Mouse (Mus musculus) left cerebral cortex, postnatal 4 days (tissue): ENCODE measurements around the gene Sec61a1. TPM values are rescaled to one million over a fixed set of nuclear protein-coding genes. Genes with fewer than 3 reads are reported as not detected.
A peak's percentile ranks its signal among the peaks of the same experiment; 100 is the strongest.

Experiments used
- DNase-seq: peaks from one replicate; pipeline ENCODE4 v3.0.0-alpha.2; 2022
- intact Hi-C: fragments of 180-260 bp; cut with DNase I; formaldehyde crosslinking; loops from one replicate; pipeline ENCODE4 v1.15.1; 2025
- total RNA-seq, 2 experiments: library from RNA; stranded (reverse); gene quantifications; 2 replicates each; pipeline ENCODE4 v1.2.3; 2021

The Sec61a1 gene
- total RNA-seq, result 100 to 1,000 TPM; 130 to 133 TPM

DNA sequence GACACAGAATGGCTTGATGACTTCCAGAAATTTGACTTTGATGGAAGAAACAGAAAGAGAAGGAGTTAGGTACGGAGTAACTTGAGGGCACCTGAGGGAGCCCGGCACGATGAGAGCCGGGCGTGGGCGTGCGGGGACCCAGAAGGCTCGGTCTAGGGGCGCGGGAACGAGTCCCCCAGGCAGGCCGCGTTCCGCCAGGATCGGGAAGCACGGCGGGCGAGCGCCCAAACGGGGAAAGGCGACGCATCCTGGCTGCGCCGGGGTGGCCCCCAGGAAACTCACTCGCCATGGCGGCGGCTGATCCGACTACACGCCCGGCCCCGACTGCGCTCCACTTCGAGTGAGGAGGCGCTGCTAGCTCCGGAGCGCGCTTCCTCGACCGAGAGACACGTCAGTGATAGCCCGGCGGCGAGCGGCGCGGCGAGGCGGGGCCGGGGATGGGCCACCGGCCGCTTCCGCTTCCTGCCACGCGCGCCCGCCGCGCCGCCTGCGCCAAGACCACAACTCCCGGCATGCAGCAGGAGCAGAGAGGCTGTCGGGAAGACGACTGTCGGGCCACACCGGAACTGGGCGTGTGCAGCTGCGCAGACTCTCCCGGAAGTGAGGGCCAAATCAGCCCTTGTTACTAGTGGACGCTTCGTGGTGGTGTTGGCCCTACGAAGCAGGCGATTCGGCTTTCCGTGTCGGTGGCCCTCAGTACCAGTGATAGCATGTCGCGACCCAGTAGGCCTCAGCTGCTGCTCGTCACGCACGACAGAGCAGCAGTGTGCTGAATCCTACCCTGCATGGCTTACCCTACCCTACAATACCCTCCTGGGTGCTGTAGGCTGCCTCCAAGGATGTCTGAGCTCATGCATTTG is at the start of gene Sec61a1:
Gene Sec61a1, minus strand, starts transcription at position 502 of the 860 bp plus-strand sequence.
- intact Hi-C loops, result no loop called here
- peak; percentile 96 for DNase-seq

DNA sequence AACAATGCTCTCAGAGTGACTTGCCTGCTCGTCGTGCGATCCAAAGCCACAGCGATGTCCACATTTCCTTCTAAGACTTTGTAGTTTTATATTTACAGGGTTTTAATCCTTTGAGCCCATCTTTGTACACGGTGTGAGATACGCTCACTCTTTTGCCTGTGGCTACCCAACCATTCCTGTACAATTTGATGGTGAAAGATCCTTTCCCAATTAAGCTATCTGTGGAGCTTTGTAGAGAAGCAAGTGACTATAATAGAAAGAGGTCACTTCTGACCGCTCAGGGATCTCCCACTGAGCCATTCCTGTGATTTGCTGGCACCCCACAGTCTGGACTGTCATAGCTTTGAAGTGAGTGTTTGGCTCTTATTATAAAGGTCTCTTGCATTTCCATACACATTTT is 48.0 kb upstream of the Sec61a1 start:
- DNase-seq, result no peak
- intact Hi-C loops, result loop anchor here (10.0 kb wide), 1 partner anchor 168 kb away; no protein-coding TSS in a partner anchor

DNA sequence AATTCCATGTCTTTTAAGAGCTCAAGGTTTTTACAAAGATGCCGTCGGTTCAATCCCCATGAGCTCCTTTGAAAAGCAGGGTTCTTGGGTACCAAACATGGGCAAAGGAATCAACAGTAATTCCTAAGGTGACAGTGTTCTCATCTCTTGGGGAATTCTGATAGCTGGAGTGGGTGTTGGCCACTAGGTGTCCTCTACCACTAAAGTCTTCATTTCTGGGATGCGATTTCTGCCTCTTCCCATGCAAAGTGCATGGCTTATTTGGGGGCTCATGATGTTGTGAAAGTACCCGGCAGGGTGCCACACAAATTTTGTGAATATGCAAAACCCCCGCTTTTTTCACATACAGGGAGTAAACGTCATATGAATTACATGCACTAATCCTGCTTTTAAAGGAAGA is 46.3 kb upstream of the Sec61a1 start:
- intact Hi-C loops, result loop anchor here (10.0 kb wide), 1 partner anchor 170 kb away; no protein-coding TSS in a partner anchor
- peak; percentile 18 for DNase-seq

DNA sequence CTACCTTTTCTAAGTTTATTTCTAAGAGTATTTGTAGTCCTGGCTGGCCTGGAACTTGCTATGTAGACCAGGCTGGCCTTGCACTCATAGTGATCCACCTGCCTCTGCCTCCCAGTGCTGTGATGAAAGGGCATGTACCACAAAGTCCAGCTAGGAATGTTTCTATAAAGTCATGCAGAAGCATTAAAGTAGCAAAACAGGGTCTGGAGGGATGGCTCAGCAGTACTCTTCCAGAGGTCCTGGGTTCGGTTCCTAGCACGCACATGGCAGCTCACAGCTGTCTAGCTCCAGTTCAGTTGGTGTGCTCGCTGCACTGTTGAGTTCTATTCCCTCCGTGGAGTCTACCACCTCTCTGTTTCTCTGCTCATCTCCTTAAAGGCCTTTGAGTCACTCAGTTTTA is 41.5 kb upstream of the Sec61a1 start:
- intact Hi-C loops, result loop anchor here (10.0 kb wide), 1 partner anchor 175 kb away; no protein-coding TSS in a partner anchor
- DNase-seq, result no peak

DNA sequence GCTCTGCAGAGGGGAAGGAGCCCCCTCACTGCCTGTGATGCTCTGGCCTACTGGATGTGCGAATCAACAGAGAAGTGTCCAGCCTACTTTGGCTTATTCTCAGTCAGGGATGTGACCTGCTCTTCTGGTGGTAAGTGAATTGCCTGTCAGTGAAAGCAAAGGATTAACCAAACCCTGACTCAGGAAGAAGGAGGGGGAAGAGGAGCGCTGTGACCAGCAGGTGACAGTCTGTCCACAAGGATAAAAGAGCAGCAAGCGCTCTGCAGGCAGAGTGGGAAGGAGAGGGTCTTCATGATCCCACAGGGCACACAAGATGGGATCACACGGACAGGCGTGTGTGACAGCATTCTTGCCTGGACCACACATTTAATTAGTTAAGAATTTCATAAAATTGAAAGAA is 41.0 kb upstream of the Sec61a1 start:
- intact Hi-C loops, result loop anchor here (5.0 to 10.0 kb wide), 2 partner anchors 175 to 273 kb away; no protein-coding TSS in a partner anchor
- peak; percentile 17 for DNase-seq

DNA sequence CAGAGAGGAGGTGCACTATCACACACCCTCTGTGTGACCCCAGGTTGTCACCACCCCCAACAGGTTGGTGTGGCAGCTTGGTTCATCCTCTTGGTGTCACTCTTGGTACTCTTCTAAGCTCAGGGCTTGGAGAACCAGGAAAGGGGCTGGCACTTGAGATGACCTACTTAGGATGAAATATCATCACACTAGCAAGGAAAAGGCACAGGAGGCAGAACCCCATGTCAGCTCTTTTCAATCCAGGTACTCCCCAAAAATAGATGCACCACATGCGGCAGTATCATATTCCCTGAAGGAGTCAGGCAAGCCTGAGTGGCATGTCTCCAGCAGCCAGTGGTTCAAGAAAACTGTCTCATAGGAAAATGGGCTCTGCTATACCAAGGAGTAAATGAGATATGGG is 39.4 kb upstream of the Sec61a1 start:
- DNase-seq, result no peak
- intact Hi-C loops, result loop anchor here (5.0 kb wide), 1 partner anchor 274 kb away; no protein-coding TSS in a partner anchor

DNA sequence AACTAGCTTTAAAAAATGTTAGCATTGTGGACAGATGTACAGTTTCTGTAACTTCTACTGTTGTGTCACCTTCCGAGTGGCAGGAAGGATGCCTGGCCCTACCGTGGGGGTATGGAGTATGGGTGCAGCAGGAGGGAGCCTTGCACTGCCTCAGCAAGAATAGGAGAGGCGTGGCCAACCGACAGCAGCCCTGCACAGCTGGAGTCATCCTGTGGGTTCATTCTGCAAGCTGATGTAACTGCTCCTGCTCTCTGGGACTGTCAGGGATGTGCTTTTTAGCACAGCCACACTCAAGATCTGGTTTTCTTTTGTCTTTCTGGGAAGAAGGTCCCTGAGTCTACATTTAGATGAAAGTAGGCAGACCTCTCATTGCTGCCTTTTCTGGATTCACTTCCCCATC is 38.8 kb upstream of the Sec61a1 start:
- intact Hi-C loops, result loop anchor here (5.0 kb wide), 1 partner anchor 275 kb away; no protein-coding TSS in a partner anchor
- no peak for DNase-seq

DNA sequence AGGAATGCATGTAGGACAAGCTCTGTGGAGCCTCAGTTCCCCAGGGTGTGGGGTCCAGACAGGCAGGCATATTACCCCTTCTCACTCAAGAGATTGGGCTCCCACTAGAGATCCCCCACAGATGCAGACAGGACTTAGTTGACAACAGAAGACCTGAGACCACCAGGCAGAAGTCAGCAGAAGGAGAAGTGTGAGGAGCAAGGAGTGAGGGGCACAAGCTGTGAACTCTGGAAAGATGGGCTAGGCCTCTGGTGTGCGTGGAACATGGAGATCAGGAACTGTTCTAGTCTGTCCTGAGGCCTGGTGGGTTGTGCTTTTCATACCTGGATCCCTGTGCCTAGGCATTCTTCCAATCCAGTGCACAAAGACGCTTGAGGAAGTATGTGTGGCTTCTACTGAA is 31.2 kb upstream of the Sec61a1 start:
- intact Hi-C loops, result no loop called here
- no peak for DNase-seq

DNA sequence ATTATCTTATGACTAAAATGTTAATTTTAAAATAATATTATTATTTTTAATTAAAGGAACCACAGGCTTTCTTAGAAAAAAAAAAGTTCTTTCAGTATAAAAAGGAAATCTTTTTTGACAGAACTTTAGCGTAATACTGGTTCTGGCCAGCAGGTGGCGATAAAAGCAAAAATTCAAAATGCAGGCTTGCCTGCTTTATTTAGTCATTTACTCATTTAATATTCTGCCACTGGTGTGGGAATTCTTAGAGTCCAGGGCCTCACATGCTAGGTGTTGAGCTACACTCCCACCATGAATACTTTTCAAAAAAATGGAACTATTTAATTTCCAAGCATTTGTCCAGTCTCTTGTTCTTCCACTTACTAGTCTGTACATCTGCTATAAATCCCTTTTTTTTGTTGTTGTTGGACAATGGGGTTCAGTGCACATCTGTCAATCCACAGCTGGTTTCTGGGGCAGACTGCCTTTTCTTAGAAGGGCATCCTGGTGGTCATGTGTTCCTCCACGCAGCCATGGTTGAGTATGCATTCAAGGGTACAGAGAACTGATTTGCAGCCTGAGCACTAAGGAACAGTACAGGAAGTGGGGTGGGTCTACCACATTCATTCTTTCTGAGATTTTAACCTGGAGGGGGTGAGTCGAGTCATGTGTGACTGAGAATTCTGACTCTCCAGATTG is 30.6 kb upstream of the Sec61a1 start:
- intact Hi-C loops, result no loop called here
- peak; percentile 61 for DNase-seq

DNA sequence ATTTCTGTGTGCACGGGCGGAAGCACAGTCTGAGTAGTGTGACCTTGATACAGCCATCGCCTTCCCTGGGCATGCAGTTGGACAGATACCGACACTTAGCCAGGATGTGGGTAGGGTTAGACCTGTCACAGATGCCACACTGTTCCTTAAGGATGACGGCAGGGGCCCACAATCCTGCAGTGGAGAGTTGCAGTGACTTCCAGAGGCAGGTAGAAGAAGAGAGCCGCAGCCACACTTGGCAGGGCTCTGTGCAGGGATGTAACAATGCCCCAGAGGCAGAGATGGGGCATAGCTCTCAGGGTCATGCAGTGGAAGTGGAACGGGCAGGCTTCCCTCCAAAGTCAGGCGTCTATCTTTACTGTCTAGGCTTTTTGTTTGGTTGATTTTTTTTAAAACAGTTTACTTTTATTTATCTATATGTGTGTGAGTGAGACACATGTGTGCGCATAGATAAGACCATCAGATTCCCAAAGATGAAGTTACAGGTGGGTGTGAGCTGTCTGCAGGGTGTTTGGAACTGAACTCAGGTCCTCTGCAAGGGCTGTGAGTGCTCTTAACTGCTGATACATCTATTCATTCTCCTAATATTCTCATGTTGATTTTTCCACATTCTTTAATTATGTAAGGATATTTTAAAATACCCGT is 29.8 kb upstream of the Sec61a1 start:
- intact Hi-C loops, result no loop called here

DNA sequence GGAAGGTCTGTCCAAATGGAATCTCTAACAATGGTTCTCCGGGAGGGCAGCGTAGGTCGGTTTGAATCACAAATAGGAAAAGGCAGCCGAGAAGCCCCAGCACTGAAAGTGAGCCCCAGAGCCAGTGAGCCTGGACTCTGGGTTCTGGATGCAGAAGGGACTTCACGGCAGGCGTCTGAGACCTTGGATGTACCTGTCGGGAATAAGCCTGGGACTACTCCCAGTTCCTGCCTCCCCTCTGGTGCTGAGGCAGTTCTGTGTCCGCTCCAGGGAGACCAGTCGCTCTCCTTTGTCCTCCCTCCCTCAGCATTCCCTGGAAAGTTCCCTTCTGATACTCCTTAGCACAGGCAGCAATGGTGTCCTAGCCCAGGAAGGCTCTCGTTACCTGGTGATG is 26.7 kb upstream of the Sec61a1 start:
- intact Hi-C loops, result no loop called here
- no peak for DNase-seq

More for the DNA sequence above, 29.8 kb upstream of the Sec61a1 start:
- no peak for DNase-seq

DNA sequence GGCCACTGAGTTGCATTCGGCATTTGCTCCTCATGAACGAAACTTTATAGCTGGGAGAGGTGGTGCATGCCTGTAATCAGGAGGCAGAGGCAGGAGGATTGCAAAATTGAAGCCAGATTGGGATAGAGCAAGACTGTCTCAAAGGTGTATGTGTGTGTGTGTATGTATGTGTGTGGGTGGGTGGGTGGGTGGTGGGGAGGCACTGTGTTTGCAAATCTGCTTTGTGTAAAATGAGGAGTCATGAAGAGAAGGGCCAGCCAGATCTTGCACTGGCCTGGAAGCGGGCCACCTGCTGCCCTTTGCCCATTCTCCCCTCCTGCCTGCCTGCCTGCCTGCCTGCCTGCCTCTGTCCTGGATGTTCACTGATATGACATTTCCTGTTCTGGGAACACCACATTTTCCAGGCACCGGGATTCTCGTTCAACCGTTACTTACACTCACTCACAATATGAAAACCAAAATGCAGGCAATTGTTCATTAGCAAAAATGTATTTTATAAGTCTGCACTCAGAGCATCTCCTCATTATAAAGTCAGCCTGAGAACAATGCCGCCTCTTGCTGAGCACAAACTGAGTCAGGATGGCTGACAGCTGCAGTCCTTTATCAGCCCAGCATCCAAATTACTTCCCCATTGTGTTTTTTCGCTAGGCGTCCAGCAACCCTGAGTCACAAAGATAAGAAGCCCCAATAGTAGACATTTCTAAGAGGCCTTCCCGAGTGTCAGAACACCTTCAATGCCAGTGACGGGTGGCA is 26.1 kb upstream of the Sec61a1 start:
- intact Hi-C loops, result no loop called here
- no peak for DNase-seq

DNA sequence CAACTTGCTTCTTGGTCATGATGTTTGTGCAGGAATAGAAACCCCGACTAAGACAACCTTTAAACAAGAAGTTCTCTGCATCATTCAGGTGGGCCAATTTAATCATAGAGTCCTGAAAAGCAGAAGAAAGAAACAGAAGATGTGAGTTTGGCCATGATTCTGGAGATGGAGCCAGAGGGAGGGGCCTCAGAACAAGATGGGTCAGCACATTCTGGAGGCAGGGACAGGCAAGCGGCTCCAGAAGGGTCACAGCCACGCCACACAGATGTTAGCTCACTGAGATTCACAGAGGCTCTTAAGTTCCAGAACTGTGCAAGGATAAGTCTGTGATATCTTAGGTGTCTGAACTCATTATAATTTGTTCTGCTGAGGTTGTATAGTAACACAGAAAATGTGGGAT is 25.5 kb upstream of the Sec61a1 start:
- intact Hi-C loops, result no loop called here
- DNase-seq, result no peak

DNA sequence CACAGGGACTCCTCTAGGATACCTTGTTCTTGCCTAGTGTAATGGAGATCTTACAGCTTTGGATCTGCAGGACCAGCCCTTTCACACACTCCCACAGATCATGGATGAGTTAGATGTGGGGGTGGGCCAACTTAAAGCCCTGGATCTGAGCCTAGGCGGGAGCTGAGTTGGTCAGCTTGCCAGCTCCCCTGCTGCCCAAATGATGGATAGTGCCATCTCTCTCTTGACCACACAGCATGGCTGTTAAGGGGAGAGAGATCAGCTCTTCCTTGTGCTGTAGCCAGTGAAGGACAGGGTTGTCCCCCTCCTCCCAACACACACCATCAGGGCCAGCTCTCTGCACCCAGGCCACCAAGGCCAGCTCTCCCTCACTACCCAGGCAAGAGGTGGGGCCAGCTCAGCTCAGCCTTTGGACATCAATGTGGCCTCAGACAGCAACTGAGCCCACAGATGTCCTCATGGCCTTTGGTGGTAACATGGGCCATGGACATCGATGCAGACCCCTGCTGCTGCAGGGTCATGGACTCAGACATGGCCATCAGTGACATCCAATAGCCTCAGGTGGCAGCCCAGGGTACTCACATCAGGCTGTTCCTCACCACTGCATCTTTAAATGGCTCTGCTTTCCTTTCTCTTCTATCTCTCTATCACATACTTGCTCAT is 21.5 kb upstream of the Sec61a1 start:
- intact Hi-C loops, result no loop called here
- DNase-seq, result peak; percentile 44

DNA sequence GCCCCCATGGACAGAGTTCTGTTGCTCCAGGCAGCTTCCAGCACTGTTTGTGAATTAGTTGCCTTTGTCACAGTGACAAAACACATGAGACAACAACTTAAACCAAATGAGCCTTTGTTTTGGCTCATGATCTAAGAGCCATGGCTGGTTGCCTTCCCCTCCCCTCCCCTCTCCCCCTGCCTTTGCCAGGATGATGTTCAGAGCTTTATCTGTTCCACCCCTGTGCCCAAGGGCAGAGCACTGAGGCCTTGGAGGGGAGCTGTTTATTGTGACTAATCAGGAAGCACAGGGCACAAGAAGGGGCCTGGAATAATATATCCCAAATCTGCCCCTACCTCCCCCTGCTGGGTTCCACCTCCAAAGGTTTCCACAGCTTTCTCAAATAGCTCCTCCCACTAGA is 11.6 kb upstream of the Sec61a1 start:
- intact Hi-C loops, result no loop called here
- DNase-seq, result no peak

DNA sequence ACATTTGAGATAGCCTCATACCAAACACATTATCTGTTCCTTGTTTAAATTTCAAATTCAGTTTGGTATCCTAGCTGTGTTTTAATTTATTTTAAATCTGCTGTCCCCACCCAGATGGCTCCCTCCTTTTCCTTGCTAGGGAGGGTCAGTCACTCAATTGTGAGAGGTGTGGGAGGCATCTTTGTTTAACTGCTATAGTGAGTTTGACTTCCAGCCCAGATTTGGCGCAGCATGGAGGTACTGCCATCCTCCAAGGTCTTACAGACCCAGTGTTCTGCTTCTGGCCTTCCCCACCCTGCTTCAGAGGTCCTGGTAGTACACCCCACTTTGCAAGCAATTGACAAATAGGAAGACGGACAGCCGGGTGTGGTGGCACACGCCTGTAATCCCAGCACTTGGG is 5.4 kb upstream of the Sec61a1 start:
- intact Hi-C loops, result no loop called here
- no peak for DNase-seq

DNA sequence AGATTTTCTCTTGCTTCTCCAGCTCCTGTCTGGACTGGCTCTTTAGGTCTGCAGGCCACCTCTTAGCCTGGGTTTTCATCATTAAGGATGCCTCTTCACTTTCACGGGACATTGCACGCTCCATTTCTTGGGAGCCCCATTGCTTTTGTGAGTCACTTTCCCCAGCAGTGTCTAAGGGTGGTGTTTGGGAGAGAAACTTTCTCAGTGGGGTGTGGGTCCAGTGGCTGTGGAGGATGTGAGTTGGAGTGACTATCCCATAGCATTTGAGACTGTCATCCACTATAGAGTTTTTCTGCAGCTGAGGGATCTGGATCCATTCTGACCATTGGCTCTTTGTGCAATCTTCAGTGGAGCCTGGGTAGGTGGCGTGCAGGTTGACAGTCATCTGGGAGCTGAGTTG is 4.7 kb upstream of the Sec61a1 start:
- intact Hi-C loops, result no loop called here

DNA sequence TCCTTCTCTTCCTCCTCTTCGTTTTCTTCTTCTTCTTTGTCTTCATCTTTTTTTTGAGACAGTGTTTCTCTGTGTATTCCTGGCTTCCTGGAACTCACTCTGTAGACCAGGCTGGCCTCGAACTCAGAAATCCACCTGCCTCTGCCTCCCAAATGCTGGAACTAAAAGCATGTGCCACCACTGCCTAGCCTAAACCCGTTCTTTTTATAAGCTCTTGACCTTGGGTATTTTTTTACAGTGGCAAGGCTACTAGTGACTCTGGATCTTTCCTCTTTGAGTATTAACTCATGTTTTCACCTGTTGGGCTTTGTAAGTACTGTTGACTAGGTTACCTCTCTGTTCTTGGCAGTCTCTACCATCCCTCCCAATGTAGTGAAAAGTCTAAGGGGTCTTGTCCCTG is 4.3 kb upstream of the Sec61a1 start:
- DNase-seq, result no peak
- intact Hi-C loops, result no loop called here

More for the DNA sequence above, 4.7 kb upstream of the Sec61a1 start:
- no peak for DNase-seq

DNA sequence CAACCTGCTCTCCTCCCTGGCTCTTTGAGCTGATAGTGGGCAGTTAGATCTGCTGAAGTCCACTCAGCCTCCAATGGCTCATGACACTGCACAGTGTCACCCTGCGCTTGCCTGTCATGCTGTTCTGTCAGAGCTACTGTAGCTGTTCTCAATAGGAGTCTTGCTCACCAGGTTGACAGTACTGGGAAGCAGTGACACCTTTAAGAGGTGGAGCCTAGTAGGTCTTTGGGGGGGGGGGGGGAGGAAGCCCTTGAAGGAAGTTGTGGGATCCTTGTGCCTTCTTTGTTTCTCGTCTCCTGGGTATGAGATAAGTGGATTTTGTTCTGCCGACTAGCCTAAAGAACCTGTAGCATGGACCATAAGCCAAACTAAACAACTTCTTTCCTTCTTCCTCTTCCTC is 3.9 kb upstream of the Sec61a1 start:
- intact Hi-C loops, result no loop called here
- DNase-seq, result no peak

DNA sequence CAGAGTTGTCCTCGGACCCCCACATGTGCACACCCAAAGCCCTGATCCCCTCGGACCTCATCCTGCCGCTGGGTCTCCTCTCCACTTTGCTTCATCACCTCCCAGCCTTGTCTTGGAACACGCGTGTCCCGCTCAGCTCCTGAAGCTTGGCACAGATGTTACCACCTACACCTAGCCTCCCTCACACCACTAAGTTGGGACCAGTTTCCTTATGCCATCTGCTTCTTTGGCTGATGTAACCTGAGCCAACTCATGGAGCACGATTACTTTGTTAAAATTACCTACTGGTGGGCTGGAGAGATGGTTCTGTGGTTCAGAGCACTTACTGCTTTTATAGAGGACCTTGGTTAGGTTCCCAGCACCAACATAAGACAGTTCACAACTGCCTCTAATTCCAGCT is 3.1 kb upstream of the Sec61a1 start:
- no peak for DNase-seq
- intact Hi-C loops, result no loop called here
